Mouse (Mus musculus) liver, adult 2 months (tissue): ENCODE results near the gene Fank1. TPM values are rescaled to one million over a fixed set of nuclear protein-coding genes. Genes with fewer than 3 reads are reported as not detected.
"Not testable (repeated sequence)": the region's sequence is repeated elsewhere in the genome, so short reads cannot be mapped to it uniquely, and the experiment has no call there.

Experiments
- DNase-seq: peaks from one replicate; pipeline ENCODE4 v3.0.0-alpha.2; 2011; ENCODE audit warnings: low read depth, low spot score; ENCODE audit errors: extremely low read depth
- H3K27ac ChIP-seq: fragments of 200-500 bp; replicated peaks from 2 replicates; pipeline ENCODE4 v1.5.1; 2012; ENCODE audit warnings: low read depth, mild to moderate bottlenecking, control low read depth, inconsistent platforms, low read length; ENCODE audit not compliant: insufficient read depth
- H3K27me3 ChIP-seq: fragments of 200-500 bp; 2 replicates; pipeline ENCODE4 v1.6.1; 2012; ENCODE audit warnings: mild to moderate bottlenecking, moderate library complexity, low read length, inconsistent platforms; ENCODE audit not compliant: control insufficient read depth, insufficient read depth
- H3K36me3 ChIP-seq: fragments of 200-500 bp; 2 replicates; pipeline ENCODE4 v1.6.1; 2012; ENCODE audit warnings: low read length, inconsistent platforms; ENCODE audit not compliant: control insufficient read depth, insufficient read depth
- H3K4me1 ChIP-seq: fragments of 200-500 bp; 2 replicates; pipeline ENCODE4 v1.6.1; 2011; ENCODE audit warnings: low read length; ENCODE audit not compliant: control insufficient read depth, insufficient read depth
- H3K4me3 ChIP-seq: fragments of 200-500 bp; 2 replicates; pipeline ENCODE4 v1.5.1; 2011; ENCODE audit warnings: low read depth, mild to moderate bottlenecking, control low read depth, low read length, moderate library complexity; ENCODE audit not compliant: insufficient read depth
- H3K79me2 ChIP-seq: fragments of 200-500 bp; 2 replicates; pipeline ENCODE4 v1.6.1; 2012; ENCODE audit warnings: inconsistent platforms, mild to moderate bottlenecking, low read length, moderate library complexity; ENCODE audit not compliant: control insufficient read depth, insufficient read depth
- H3K9ac ChIP-seq: fragments of 200-500 bp; 2 replicates; pipeline ENCODE4 v1.6.1; 2012; ENCODE audit warnings: low read depth, mild to moderate bottlenecking, control low read depth, inconsistent platforms, low read length
- CTCF ChIP-seq: fragments of 200-500 bp; IDR thresholded peaks from 2 replicates; pipeline ENCODE4 v1.5.1; 2011; ENCODE audit warnings: low read depth, low read length, control low read depth
- POLR2A ChIP-seq: fragments of 200-500 bp; IDR thresholded peaks from 2 replicates; pipeline ENCODE4 v1.6.1; 2011; ENCODE audit warnings: low read length, control low read depth; ENCODE audit not compliant: insufficient read depth; ENCODE audit errors: extremely low read depth
- WGBS: fragments of 180-500 bp; shearing (Covaris S2); methylation state at CpG from one replicate; pipeline ENCODE4 v1.1.7; 2018; 5-methylcytosine and 5-hydroxymethylcytosine counted together
- polyA plus RNA-seq: library from polyadenylated mRNA; depleted of rRNA; stranded (reverse); fragments of >200 nt; gene quantifications from 2 replicates; pipeline ENCODE4 v1.2.3, GENCODE M21; 2012
- total RNA-seq: library from RNA; depleted of rRNA; stranded (reverse); fragments of >200 nt; gene quantifications from 2 replicates; pipeline ENCODE4 v1.2.3, GENCODE M21; 2014

Fank1 gene
- total and polyA plus RNA-seq, 2 experiments: not detected

GRCm38 (mm10) chr7:133879761-133880160 is 103.1 kb downstream of the Fank1 start:
- DNase-seq: no peak
- no peak overlapping the region for H3K9ac ChIP-seq
- WGBS: 94% methylated on average over 8 of the region's 8 CpGs
- TF ChIP-seq POLR2A (no peak), CTCF (no peak)
- no peaks in the 10 kb centered on the region for H3K27me3 ChIP-seq
- no peaks in the 10 kb centered on the region for H3K36me3 ChIP-seq
- H3K4me3 ChIP-seq: no peak overlapping the region
- H3K79me2 ChIP-seq: no peaks in the 10 kb centered on the region
- no peaks in the 10 kb centered on the region for H3K4me1 ChIP-seq
- no peak overlapping the region for H3K27ac ChIP-seq

GRCm38 (mm10) chr7:133884759-133885431 is 108.2 kb downstream of the Fank1 start:
- not testable (repeated sequence) for H3K27me3 ChIP-seq, H3K4me1 ChIP-seq, H3K27ac ChIP-seq, H3K79me2 ChIP-seq, H3K4me3 ChIP-seq, H3K9ac ChIP-seq, H3K36me3 ChIP-seq, DNase-seq
- WGBS: 79% methylated on average over 5 of the region's 9 CpGs

GRCm38 (mm10) chr7:133888926-133889920 is 112.6 kb downstream of the Fank1 start:
- 85% methylated on average over 19 of the region's 19 CpGs for WGBS
- H3K4me3 ChIP-seq: no peak overlapping the region
- DNase-seq: no peak
- TF ChIP-seq POLR2A: no peak
- no peak for TF ChIP-seq CTCF
- no peaks in the 10 kb centered on the region for H3K36me3 ChIP-seq
- H3K27me3 ChIP-seq: no peaks in the 10 kb centered on the region
- no peak overlapping the region for H3K27ac ChIP-seq
- no peak overlapping the region for H3K9ac ChIP-seq
- no peaks in the 10 kb centered on the region for H3K79me2 ChIP-seq
- H3K4me1 ChIP-seq: no peaks in the 10 kb centered on the region

GRCm38 (mm10) chr7:133889986-133890385 is 113.3 kb downstream of the Fank1 start:
- WGBS: 82% methylated on average over 4 of the region's 4 CpGs
- Histone ChIP-seq H3K27ac (no peak overlapping the region), H3K79me2 (no peaks in the 10 kb centered on the region), H3K4me3 (no peak overlapping the region), H3K9ac (no peak overlapping the region), H3K36me3 (no peaks in the 10 kb centered on the region), H3K27me3 (no peaks in the 10 kb centered on the region), H3K4me1 (no peaks in the 10 kb centered on the region)
- no peak for DNase-seq
- no peak for TF ChIP-seq POLR2A
- TF ChIP-seq CTCF: no peak

GRCm38 (mm10) chr7:133891298-133891697 is 114.6 kb downstream of the Fank1 start:
- H3K79me2 ChIP-seq: no peaks in the 10 kb centered on the region
- H3K9ac ChIP-seq: no peak overlapping the region
- no peaks in the 10 kb centered on the region for H3K27me3 ChIP-seq
- TF ChIP-seq POLR2A (no peak), CTCF (no peak)
- no peaks in the 10 kb centered on the region for H3K4me1 ChIP-seq
- DNase-seq: no peak
- H3K27ac ChIP-seq: no peak overlapping the region
- no peak overlapping the region for H3K4me3 ChIP-seq
- WGBS: 83% methylated on average over 9 of the region's 9 CpGs
- H3K36me3 ChIP-seq: no peaks in the 10 kb centered on the region

- H3K79me2 ChIP-seq: no peaks in the 10 kb centered on the region
- no peaks in the 10 kb centered on the region for H3K36me3 ChIP-seq
- no peaks in the 10 kb centered on the region for H3K4me1 ChIP-seq
- no peak overlapping the region for H3K4me3 ChIP-seq
- H3K9ac ChIP-seq: no peak overlapping the region
- WGBS: 50% methylated on average over 4 of the region's 4 CpGs
- no peak for DNase-seq
- TF ChIP-seq POLR2A: no peak
- TF ChIP-seq CTCF: no peak
- no peaks in the 10 kb centered on the region for H3K27me3 ChIP-seq
- H3K27ac ChIP-seq: no peak overlapping the region
Observed at GRCm38 (mm10) chr7:133891796-133892195, 115.1 kb downstream of the Fank1 start.
